Mouse (Mus musculus): ENCODE data around the gene Rad51d. TPM values are rescaled to one million over a fixed set of nuclear protein-coding genes. Genes with fewer than 3 reads are reported as not detected.

Gene Rad51d
- 8.1 and 9.9 TPM in 2 replicates for polyA plus RNA-seq (2015; fragmentation: Nextera tagmentation; extraction: Ambion mirVana)

DNA sequence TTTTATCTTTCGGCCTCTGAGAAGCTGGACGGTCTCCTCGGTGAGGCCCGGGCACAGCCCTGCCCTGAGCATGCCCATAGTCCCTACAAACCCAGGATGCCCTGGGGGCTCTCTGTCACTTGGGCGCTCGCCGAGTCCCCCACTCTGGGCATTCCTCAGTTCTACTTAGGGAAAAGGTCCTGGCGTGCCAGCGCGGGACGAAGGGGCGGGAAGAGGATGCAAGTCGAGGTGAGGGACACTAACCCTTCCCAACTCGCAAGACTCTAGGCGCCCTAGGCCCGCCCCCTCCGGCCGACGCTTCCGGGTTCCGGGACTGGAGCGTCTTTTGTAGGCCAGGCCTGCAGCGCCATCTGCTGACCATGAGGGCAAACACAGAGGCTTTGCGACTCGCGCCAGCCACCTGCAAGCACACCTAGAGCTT, at the start of gene Rad51d:
Gene Rad51d, minus strand, starts transcription at position 273 of the 421 bp plus-strand sequence.

GRCm38 (mm10) chr11:82910250-82910649, 19.8 kb upstream of the Rad51d start, which contains the start of gene Unc45b:
Unc45b (plus strand) TSS chr11:82910550.

GRCm38 (mm10) chr11:82907651-82908607, 17.5 kb upstream of the Rad51d start, which contains the start of gene Nle1:
Nle1 (minus strand) TSS chr11:82908411.

DNA sequence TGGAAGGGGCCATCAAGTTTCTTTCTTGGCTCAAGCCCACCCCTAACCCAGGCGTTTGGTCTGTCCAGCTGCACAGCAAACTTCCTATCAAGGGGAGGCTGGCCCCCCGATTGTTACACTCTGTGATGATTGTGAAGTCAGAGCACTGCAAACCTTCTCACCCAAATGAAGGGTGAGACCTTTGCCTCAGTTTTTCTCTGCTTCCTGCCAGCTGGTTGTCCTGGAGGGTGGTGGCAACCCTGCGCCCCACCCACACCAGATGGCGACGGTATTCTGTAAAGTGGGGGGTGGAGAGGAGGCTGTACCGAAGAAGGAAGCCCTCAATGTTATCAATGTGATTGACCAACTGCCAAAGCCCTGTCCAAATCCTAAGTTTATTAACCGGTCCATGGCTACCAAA, 1.5 kb upstream of the Rad51d start, which contains the start of gene Fndc8:
Gene Fndc8, plus strand, starts transcription at position 189 of the 400 bp plus-strand sequence.

GRCm38 (mm10) chr11:82871031-82871446, 19.4 kb downstream of the Rad51d start, which contains the start of gene Rffl:
Rffl (minus strand) TSS chr11:82871210.

Other genes starting within 250 kb of the Rad51d start
- 0.26 and 0.28 TPM in 2 replicates for gene Cct6b, start 126.3 kb downstream of the Rad51d start, polyA plus RNA-seq (2015; fragmentation: Nextera tagmentation; extraction: Ambion mirVana)
- 20.0 and 21.0 TPM in 2 replicates for gene Zfp830, start 126.3 kb downstream of the Rad51d start, polyA plus RNA-seq (2015; fragmentation: Nextera tagmentation; extraction: Ambion mirVana)
- 8.9 and 10.4 TPM in 2 replicates for gene Lig3, start 109.5 kb downstream of the Rad51d start, polyA plus RNA-seq (2015; fragmentation: Nextera tagmentation; extraction: Ambion mirVana)
- gene Rffl, start 19.4 kb downstream of the Rad51d start, polyA plus RNA-seq (2015; fragmentation: Nextera tagmentation; extraction: Ambion mirVana) = 3.3 and 4.0 TPM in 2 replicates
- gene Fndc8, start 1.5 kb upstream of the Rad51d start, polyA plus RNA-seq (2015; fragmentation: Nextera tagmentation; extraction: Ambion mirVana) = 0.42 and 0.44 TPM in 2 replicates
- gene Nle1, start 17.8 kb upstream of the Rad51d start, polyA plus RNA-seq (2015; fragmentation: Nextera tagmentation; extraction: Ambion mirVana) = 10.8 and 14.6 TPM in 2 replicates
- 105 and 118 TPM in 2 replicates for gene Unc45b, start 19.9 kb upstream of the Rad51d start, polyA plus RNA-seq (2015; fragmentation: Nextera tagmentation; extraction: Ambion mirVana)
- gene Slfn5, start 60.7 kb upstream of the Rad51d start, polyA plus RNA-seq (2015; fragmentation: Nextera tagmentation; extraction: Ambion mirVana) = 7.9 and 10.0 TPM in 2 replicates
- gene Slfn9, start 101.2 kb upstream of the Rad51d start, polyA plus RNA-seq (2015; fragmentation: Nextera tagmentation; extraction: Ambion mirVana) = 2.9 and 3.7 TPM in 2 replicates
- gene Slfn8, start 130.2 kb upstream of the Rad51d start, polyA plus RNA-seq (2015; fragmentation: Nextera tagmentation; extraction: Ambion mirVana) = 0.58 and 0.71 TPM in 2 replicates
- 5.7 and 8.7 TPM in 2 replicates for gene Slfn2, start 174.5 kb upstream of the Rad51d start, polyA plus RNA-seq (2015; fragmentation: Nextera tagmentation; extraction: Ambion mirVana)
- 0.67 and 0.82 TPM in 2 replicates for gene Slfn1, start 226.2 kb upstream of the Rad51d start, polyA plus RNA-seq (2015; fragmentation: Nextera tagmentation; extraction: Ambion mirVana)